Mouse (Mus musculus) forebrain, embryonic 13.5 days (tissue): ENCODE results near the gene Slc35a1. TPM values are rescaled to one million over a fixed set of nuclear protein-coding genes. Genes with fewer than 3 reads are reported as not detected.
A peak's percentile ranks its signal among the peaks of the same experiment; 100 is the strongest.
"Not testable (repeated sequence)": the region's sequence is repeated elsewhere in the genome, so short reads cannot be mapped to it uniquely, and the experiment has no call there.

Experiments used
- ATAC-seq: fragments of 200-750 bp; cut with Nextera tagmentation; 2 replicates; pipeline ENCODE4 v1.8.0; 2017
- H3K27ac ChIP-seq: fragments of 300-500 bp; sonication (generic); 2 replicates; pipeline ENCODE4 v1.5.1; 2015; ENCODE audit warnings: inconsistent platforms, mild to moderate bottlenecking, moderate library complexity
- H3K27me3 ChIP-seq: fragments of 300-500 bp; sonication (generic); 2 replicates; pipeline ENCODE4 v1.6.1; 2015; ENCODE audit warnings: mild to moderate bottlenecking, inconsistent platforms
- H3K36me3 ChIP-seq: fragments of 300-500 bp; sonication (generic); 2 replicates; pipeline ENCODE4 v1.6.1; 2015; ENCODE audit warnings: mild to moderate bottlenecking, inconsistent platforms; ENCODE audit not compliant: poor library complexity, severe bottlenecking
- H3K4me1 ChIP-seq: fragments of 300-500 bp; sonication (generic); 2 replicates; pipeline ENCODE4 v1.6.1; 2015; ENCODE audit warnings: inconsistent platforms
- H3K4me2 ChIP-seq: fragments of 300-500 bp; sonication (generic); 2 replicates; pipeline ENCODE4 v1.6.1; 2015; ENCODE audit warnings: inconsistent platforms, mild to moderate bottlenecking, moderate library complexity
- H3K4me3 ChIP-seq: fragments of 300-500 bp; sonication (generic); 2 replicates; pipeline ENCODE4 v1.5.1; 2015; ENCODE audit warnings: mild to moderate bottlenecking, inconsistent platforms
- H3K9ac ChIP-seq: fragments of 300-500 bp; sonication (generic); 2 replicates; pipeline ENCODE4 v1.6.1; 2015; ENCODE audit warnings: mild to moderate bottlenecking, inconsistent platforms
- H3K9me3 ChIP-seq: fragments of 300-500 bp; sonication (generic); replicated peaks from 2 replicates; pipeline ENCODE4 v1.6.1; 2016; ENCODE audit warnings: inconsistent platforms
- whole genome bisulfite sequencing: fragments of 180-500 bp; shearing (Covaris S2); methylation state at CpG from one replicate; pipeline ENCODE4 v1.1.7; 2015; 5-methylcytosine and 5-hydroxymethylcytosine counted together
- polyA plus RNA-seq: library from polyadenylated mRNA; unstranded; fragments of >200 nt; fragmentation: Nextera tagmentation; extraction: Ambion mirVana; gene quantifications from 2 replicates; pipeline ENCODE4 v1.2.1, GENCODE M21; 2015

The Slc35a1 gene
- 49.9 and 53.6 TPM in 2 replicates for polyA plus RNA-seq

DNA sequence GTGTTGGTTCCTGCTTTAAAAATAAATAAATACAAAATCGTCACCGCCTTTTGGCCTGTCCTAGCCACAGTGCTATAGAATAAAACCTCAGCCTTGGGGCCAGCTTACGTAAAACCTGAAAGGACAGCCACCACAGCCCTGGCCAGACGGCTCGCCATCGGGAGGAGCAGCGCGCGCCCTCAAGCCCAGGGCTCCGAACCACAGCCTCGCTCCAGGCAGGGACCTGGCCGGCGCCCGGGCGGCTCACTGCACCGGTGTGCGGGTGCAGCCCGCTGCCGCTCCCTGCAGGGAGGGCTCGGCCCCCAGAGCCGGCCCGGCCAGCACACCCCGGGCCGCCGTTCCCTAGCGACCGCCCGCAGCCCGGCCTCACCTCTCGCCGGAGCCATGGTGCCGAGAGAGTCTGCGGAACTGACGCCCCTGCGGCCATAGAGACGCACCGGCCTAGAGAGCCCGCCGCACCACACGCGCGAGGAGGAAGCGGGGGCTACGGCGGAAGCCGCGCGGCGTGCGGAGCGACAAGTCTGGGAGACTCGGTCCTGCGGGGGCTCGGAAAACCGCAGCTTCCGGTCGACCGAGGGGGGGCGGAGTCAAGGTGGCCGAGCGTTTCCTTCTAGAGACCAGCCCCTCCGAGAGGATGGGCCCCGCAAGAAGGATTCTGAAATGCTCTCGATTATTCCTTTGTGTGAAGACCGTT, at the start of gene Slc35a1:
TSS of gene Slc35a1 (minus strand) at position 565 of the 694 bp plus-strand sequence.
- peak within 1 kb of the TSS; percentile 63 for H3K4me2 ChIP-seq
- H3K4me1 ChIP-seq: peaks cover 10% of the 10 kb centered on the region
- peaks cover 7% of the 10 kb centered on the region for H3K36me3 ChIP-seq
- peak within 1 kb of the TSS; percentile 98 for H3K9ac ChIP-seq
- peak within 1 kb of the TSS; percentile 92 for H3K4me3 ChIP-seq
- under 1% methylated on average over 62 of the region's 65 CpGs for WGBS
- no peaks in the 10 kb centered on the region for H3K9me3 ChIP-seq
- H3K27me3 ChIP-seq: no peaks in the 10 kb centered on the region
- peak; percentile 99 for ATAC-seq
- H3K27ac ChIP-seq: peak within 1 kb of the TSS; percentile 96

DNA sequence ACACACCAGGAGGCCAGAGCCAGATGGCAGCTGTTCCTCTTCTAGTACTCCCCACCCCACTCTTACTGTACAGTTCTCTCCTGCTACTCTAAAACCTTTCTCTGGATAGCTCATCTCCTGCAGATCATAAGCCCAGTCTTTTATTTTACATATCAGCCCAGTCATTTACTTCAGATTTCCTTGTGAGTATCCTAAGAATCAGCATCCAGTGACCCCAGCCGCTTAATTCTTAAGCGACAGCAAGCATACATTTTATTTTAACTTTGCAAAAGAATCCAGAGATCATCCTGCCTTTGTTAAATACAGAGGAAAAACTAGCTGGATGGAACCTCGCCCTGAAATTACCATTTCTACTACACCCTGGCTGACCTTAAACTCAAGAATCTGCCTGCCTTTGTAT, 47.2 kb upstream of the Slc35a1 start:
- H3K4me2 ChIP-seq: no peak overlapping the region
- no peak for ATAC-seq
- 78% methylated on average over 3 of the region's 3 CpGs for WGBS

DNA sequence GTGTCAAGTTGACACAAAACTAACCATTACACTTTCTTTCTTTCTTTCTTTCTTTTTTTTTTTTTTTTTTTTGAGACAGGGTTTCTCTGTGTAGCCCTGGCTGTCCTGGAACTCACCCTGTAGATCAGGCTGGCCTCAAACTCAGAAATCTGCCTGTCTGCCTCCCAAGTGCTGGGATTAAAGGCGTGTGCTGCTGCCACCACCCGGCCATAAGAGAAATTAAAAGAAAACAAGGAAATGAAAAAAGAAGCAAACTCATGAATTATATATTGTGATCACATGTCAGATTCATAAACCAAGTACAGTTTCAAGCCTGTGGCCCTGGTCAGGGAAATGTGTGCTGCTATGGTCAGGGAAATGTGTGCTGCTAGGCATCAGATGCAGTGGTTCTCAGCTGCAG, 46.2 kb upstream of the Slc35a1 start:
- H3K27me3 ChIP-seq, H3K9ac ChIP-seq, H3K27ac ChIP-seq, H3K4me3 ChIP-seq, H3K36me3 ChIP-seq, ATAC-seq, H3K9me3 ChIP-seq, H3K4me1 ChIP-seq, H3K4me2 ChIP-seq: not testable (repeated sequence)
- 25% methylated on average over 2 of the region's 2 CpGs for WGBS

More for the DNA sequence above, 47.2 kb upstream of the Slc35a1 start:
- Histone ChIP-seq H3K4me1 (peaks cover 8% of the 10 kb centered on the region), H3K27ac (no peak overlapping the region), H3K9ac (no peak overlapping the region), H3K9me3 (no peaks in the 10 kb centered on the region), H3K27me3 (peaks cover 8% of the 10 kb centered on the region), H3K36me3 (no peaks in the 10 kb centered on the region), H3K4me3 (no peak overlapping the region)

DNA sequence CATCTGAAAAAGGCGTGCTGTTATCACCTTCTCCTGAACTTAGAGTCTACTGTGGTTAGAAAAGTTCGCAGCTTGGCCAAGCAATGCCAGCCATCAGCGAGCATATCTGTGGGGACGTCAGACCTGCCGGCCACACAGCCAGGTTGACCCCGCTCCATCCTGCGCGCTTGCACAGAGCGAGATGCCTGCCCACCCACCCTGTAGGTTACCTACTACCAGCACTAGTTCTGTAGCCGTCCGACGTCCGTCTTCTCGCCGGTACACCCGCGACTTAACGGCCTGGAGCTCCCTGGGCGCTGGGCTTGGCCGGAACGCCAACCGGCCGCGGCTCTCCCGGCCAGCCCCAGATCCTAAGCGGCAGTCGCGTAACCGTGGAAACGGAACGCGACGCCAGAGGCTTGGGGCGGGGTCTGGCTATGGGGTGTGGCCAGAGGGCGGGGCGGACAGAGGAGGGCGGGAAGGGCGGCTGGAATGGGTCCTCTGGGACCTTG, 42.7 kb upstream of the Slc35a1 start, which contains the start of gene Cfap206:
TSS of gene Cfap206 (minus strand) at position 356 of the 491 bp plus-strand sequence.
- peak within 1 kb of the TSS; percentile 53 for H3K4me3 ChIP-seq
- ATAC-seq: peak; percentile 97
- H3K36me3 ChIP-seq: no peaks in the 10 kb centered on the region
- H3K4me1 ChIP-seq: peaks cover 8% of the 10 kb centered on the region
- H3K27me3 ChIP-seq: peaks cover 8% of the 10 kb centered on the region
- peak within 1 kb of the TSS; percentile 65 for H3K9ac ChIP-seq
- H3K9me3 ChIP-seq: no peaks in the 10 kb centered on the region
- peak within 1 kb of the TSS; percentile 87 for H3K4me2 ChIP-seq
- no peak within 1 kb of the TSS for H3K27ac ChIP-seq
- WGBS: under 1% methylated on average over 38 of the region's 38 CpGs

DNA sequence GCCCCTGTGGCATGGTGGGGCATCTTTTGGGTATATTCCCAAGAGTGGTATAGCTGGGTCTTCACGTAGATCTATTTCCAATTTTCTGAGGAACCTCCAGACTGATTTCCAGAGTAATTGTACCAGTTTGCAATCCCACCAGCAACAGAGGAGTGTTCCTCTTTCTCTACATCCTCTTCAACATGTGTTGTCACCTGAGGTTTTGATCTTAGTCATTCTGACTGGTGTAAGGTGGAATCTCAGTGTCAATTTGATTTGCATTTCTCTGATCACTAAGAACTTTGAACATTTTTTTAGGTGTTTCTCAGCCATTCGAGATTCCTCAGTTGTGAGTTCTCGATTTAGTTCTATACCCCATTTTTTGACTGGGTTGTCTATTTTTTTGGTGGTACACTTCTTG, 38.5 kb upstream of the Slc35a1 start:
- not testable (repeated sequence) for H3K4me1 ChIP-seq
- WGBS: 90% methylated on average over 3 of the region's 3 CpGs

DNA sequence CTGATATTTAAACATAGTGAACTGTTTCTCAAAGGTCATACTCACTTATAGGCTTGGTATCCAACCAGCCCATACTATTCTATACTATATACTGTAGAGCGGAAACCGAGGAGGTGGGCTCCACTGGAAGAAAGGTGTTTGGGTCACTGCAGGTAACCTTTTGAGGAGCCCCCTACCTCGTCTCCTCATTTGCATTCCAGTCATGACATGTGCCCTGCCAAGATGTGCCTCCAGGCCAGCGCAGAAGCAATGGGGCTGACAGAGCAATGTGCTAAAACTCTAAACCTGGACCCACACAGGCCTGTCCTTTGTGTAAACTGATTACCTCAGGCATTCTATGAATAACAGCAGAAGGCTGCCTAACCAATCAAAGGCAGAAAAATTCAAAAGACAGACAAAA, 37.1 kb upstream of the Slc35a1 start:
- Histone ChIP-seq H3K4me3 (no peak overlapping the region), H3K27ac (no peak overlapping the region), H3K9me3 (no peaks in the 10 kb centered on the region; the same call in 1 of the 2 replicates), H3K36me3 (no peaks in the 10 kb centered on the region), H3K27me3 (no peaks in the 10 kb centered on the region; the same call in 1 of the 2 replicates), H3K4me1 (no peaks in the 10 kb centered on the region), H3K9ac (no peak overlapping the region), H3K4me2 (no peak overlapping the region)
- no peak for ATAC-seq
- 58% methylated on average over 4 of the region's 4 CpGs for WGBS

More for the DNA sequence above, 38.5 kb upstream of the Slc35a1 start:
- not testable (repeated sequence) for H3K4me2 ChIP-seq, H3K4me3 ChIP-seq, H3K27ac ChIP-seq, H3K9ac ChIP-seq, ATAC-seq, H3K9me3 ChIP-seq, H3K36me3 ChIP-seq, H3K27me3 ChIP-seq

DNA sequence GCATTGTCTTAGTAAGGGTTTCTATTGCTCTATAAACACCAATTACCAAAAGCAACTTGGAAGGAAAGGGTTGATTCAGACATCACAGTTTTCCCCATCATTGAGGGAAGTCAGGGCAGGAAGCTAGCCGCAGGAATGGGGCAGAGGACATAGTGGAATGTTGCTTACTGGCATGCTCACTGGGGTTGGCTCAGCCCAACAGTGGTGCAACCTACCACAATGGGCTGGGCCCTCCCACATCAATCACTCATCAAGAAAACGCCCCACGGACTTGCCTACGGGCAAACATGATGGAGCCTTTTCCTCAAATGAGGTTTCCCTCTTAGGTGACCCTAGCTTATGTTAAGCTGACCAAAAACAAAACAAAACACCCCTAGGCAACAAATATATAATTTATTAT, 35.9 kb upstream of the Slc35a1 start:
- H3K9ac ChIP-seq: no peak overlapping the region
- H3K4me3 ChIP-seq: no peak overlapping the region
- no peak overlapping the region for H3K4me2 ChIP-seq
- no peaks in the 10 kb centered on the region; the same call in 1 of the 2 replicates for H3K27me3 ChIP-seq
- ATAC-seq: no peak
- no peak overlapping the region for H3K27ac ChIP-seq
- H3K9me3 ChIP-seq: no peaks in the 10 kb centered on the region; the same call in 1 of the 2 replicates
- no peaks in the 10 kb centered on the region for H3K4me1 ChIP-seq
- 80% methylated on average over 4 of the region's 4 CpGs for WGBS
- no peaks in the 10 kb centered on the region for H3K36me3 ChIP-seq

DNA sequence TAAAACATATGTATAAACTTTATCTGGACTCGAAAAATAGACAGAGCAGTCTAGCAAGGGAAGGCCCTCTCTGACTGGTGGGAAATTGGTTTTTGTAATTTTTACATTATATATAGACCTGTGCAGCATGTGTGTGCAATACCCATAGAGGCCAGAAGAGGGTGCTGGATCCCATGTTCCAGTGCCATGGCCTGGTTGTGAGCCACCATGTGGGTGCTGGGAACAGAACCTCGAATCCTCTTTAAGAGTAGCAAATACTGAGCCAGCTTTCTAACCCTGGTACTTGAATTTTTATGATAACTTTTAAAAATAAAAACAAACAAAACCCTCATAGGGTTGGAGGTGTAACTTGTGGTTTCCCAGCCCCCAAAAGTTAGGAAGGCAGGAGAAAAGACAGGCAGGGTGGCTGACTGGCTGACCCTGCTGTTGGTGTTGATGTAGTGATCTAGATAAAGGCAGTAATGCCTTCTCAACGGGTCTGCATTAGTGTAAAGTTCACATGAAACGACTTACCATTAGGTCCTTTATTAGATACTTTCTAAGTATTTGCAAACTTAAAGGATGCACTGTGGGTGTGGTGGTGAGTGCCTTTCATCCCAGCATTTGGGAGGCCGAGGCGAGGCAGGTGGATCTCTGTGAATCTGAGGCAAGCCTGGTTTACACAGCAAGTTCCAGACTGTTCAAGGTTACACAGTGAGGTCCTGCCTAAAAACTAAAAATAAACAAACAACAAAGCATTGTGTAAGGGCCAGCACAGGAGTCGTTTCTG, 33.1 kb upstream of the Slc35a1 start:
- no peak for ATAC-seq
- no peak overlapping the region for H3K27ac ChIP-seq
- no peaks in the 10 kb centered on the region for H3K36me3 ChIP-seq
- H3K4me1 ChIP-seq: no peaks in the 10 kb centered on the region
- WGBS: 90% methylated on average over 7 of the region's 7 CpGs
- H3K4me3 ChIP-seq: no peak overlapping the region
- no peaks in the 10 kb centered on the region; the same call in 1 of the 2 replicates for H3K9me3 ChIP-seq
- H3K27me3 ChIP-seq: no peaks in the 10 kb centered on the region
- no peak overlapping the region for H3K9ac ChIP-seq
- no peak overlapping the region for H3K4me2 ChIP-seq

DNA sequence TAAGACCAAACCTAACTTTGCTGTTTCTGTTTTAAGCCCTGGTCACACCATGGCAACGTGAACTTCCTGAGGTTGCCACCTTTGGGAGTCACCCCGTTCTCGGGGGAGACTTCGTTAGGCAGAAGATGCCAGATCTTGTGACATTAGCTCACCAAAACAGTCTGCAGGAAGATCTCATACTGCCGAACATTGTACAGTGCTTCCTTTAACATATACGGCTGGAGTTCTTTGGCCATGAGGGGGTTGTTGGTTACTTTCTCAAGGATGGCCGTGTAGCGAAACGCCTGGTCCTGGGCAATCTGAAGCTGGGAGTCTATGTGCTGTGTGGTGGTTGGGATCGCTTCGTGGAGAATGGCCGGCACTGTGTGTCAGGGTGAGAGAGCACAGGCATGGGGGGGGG, 32.2 kb upstream of the Slc35a1 start:
- Histone ChIP-seq H3K4me1 (no peaks in the 10 kb centered on the region), H3K27me3 (no peaks in the 10 kb centered on the region), H3K4me3 (no peak overlapping the region), H3K27ac (no peak overlapping the region), H3K9ac (no peak overlapping the region), H3K9me3 (no peaks in the 10 kb centered on the region; the same call in 1 of the 2 replicates), H3K36me3 (no peaks in the 10 kb centered on the region), H3K4me2 (no peak overlapping the region)
- no peak for ATAC-seq
- 98% methylated on average over 12 of the region's 12 CpGs for WGBS

DNA sequence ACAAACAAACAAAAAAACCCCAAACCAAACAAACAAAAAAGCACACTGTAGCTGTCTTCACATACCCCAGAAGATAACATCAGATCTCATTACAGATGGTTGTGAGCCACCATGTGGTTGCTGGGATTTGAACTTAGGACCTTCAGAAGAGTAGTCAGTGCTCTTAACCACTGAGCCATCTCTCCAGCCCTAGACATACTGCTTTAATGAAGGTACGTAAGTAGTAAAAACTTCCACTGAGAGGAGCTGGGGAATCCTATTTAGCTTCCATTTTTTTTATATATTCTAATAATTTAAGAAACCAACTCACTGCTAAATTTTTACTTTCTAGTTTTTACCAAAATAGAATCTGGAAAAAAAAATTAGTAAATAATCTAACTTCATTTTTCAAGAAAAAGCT, 27.8 kb upstream of the Slc35a1 start:
- ATAC-seq: no peak
- no peaks in the 10 kb centered on the region for H3K36me3 ChIP-seq
- 93% methylated on average over 1 of the region's 1 CpGs for WGBS

DNA sequence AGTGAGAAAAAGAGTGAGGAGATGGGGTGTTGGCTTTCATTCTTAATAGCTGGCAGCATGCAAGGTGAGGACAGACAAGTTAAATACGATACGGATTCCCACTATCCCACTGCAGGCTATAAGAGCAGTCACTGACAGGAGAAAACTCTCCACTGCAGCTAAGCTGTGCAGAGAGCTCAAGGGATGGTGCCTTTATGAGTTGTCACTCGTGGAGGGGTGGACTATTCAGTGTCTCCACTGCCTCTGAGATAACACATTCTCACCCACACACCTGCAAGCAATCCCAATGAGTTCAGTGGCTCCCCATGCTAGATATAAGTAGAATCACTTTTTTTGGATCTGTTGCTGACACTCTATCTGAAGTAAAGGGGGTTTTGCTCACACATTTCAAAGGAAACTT, 20.9 kb upstream of the Slc35a1 start:
- Histone ChIP-seq H3K9ac (no peak overlapping the region), H3K9me3 (peaks cover 4% of the 10 kb centered on the region; the same call in 1 of the 2 replicates), H3K27me3 (no peaks in the 10 kb centered on the region), H3K4me1 (no peaks in the 10 kb centered on the region), H3K4me2 (no peak overlapping the region), H3K27ac (no peak overlapping the region), H3K4me3 (no peak overlapping the region), H3K36me3 (no peaks in the 10 kb centered on the region)
- ATAC-seq: no peak
- WGBS: 89% methylated on average over 3 of the region's 3 CpGs

More for the DNA sequence above, 27.8 kb upstream of the Slc35a1 start:
- Histone ChIP-seq H3K4me1 (no peaks in the 10 kb centered on the region), H3K4me2 (no peak overlapping the region), H3K9ac (no peak overlapping the region), H3K27me3 (no peaks in the 10 kb centered on the region), H3K27ac (no peak overlapping the region), H3K9me3 (peaks cover 4% of the 10 kb centered on the region), H3K4me3 (no peak overlapping the region)

DNA sequence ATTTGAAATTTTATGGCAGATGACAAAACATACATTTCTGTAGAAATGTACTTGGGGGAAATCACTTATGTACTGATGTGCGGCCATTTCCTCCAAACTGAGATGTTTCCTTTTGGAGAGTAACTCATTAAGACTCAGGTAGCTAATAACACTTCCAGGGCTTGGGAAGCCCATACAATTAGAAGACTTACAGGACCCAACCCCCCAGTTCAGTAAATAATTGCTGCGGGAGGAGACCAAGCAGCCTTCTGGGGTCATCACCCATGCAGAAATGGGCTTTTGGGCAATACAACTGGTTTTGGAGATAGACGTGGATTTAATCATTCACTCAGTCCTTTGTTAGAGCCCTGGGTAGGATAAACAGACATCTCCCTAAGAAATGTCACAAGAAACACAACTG, 20.0 kb upstream of the Slc35a1 start:
- 76% methylated on average over 3 of the region's 3 CpGs for whole genome bisulfite sequencing
- ATAC-seq: no peak
- Histone ChIP-seq H3K27ac (no peak overlapping the region), H3K9ac (no peak overlapping the region), H3K27me3 (no peaks in the 10 kb centered on the region), H3K9me3 (peaks cover 4% of the 10 kb centered on the region; the same call in 1 of the 2 replicates), H3K36me3 (no peaks in the 10 kb centered on the region), H3K4me3 (no peak overlapping the region), H3K4me2 (no peak overlapping the region), H3K4me1 (no peaks in the 10 kb centered on the region)
